9 mouse cellular contexts compared by ENCODE assay signal in genomic region chr7:139979011-139979719, GRCm38 (mm10). TPM values are rescaled to one million over a fixed set of nuclear protein-coding genes. Genes with fewer than 3 reads are reported as not detected.
DNase-seq lines count a peak whose midpoint lies in the region; ATAC-seq and TF ChIP-seq lines count a peak whose summit lies in the region.
"Had no signal": no experiment of that assay in that cellular context is flagged by ENCODE, and none has a peak within 500 bp of the region (broad histone marks: within the 10 kb centered on the region; RNA-seq: fewer than 3 reads in every experiment).

No protein-coding gene starts in this region.

- peak; percentile 69 for ATAC-seq in midbrain, embryonic 13.5 days

- no peak for TF ChIP-seq CTCF in kidney, adult 2 months (conservative IDR thresholded peaks at IDR 0.05; ENCODE audit: insufficient read depth, insufficient read length, low read depth, low read length)

- H3K9ac ChIP-seq in midbrain, embryonic 13.5 days (replicated peaks) = peak overlapping the region; percentile 73

- no peaks in the 10 kb centered on the region for H3K9me3 ChIP-seq in midbrain, embryonic 13.5 days

- H3K4me3 ChIP-seq in kidney, adult 2 months (ENCODE audit: insufficient read depth, low read depth, low read length) = peak overlapping the region; percentile 17; the same call in 1 of the 2 replicates
- H3K4me3 ChIP-seq in midbrain, embryonic 13.5 days (replicated peaks) = peak overlapping the region; percentile 62
- H3K4me3 ChIP-seq: myocyte had no signal

- TF ChIP-seq POLR2A in kidney, adult 2 months (IDR thresholded peaks at IDR 0.05; ENCODE audit: low read depth, low read length) = no peak

- H3K4me2 ChIP-seq in midbrain, embryonic 13.5 days (replicated peaks) = peak overlapping the region; percentile 90

- H3K27me3 ChIP-seq in kidney, adult 2 months (replicated peaks; ENCODE audit: control insufficient read depth, insufficient read depth, low read length) = no peaks in the 10 kb centered on the region
- peaks cover 17% of the 10 kb centered on the region for H3K27me3 ChIP-seq in midbrain, embryonic 13.5 days

- no peak overlapping the region for H3K27ac ChIP-seq in kidney, adult 2 months (ENCODE audit: insufficient read depth, low read depth, low read length)
- H3K27ac ChIP-seq in midbrain, embryonic 13.5 days = no peak overlapping the region

- peak; percentile 34 for DNase-seq in adrenal gland, postnatal 14 days
- DNase-seq in adrenal gland, postnatal 25 days = no peak
- peak; percentile 25 for DNase-seq in right cerebral cortex, adult 18-20 months
- DNase-seq in right cerebral cortex, postnatal 25 days = no peak
- no peak for DNase-seq in kidney, adult 2 months
- no peak for DNase-seq in yolk sac, embryonic 10.5 days (ENCODE audit: low spot score)
- no peak for DNase-seq in right cerebral cortex, postnatal 14 days

- WGBS in kidney, adult 2 months = 33% methylated on average over 13 of the region's 13 CpGs
- WGBS in midbrain, embryonic 13.5 days = 48% methylated on average over 13 of the region's 13 CpGs

- H3K4me1 ChIP-seq in kidney, adult 2 months (ENCODE audit: control insufficient read depth, insufficient read depth, low read length) = no peaks in the 10 kb centered on the region
- peaks cover 10% of the 10 kb centered on the region for H3K4me1 ChIP-seq in midbrain, embryonic 13.5 days (replicated peaks)

- no peaks in the 10 kb centered on the region for H3K36me3 ChIP-seq in kidney, adult 2 months (ENCODE audit: control insufficient read depth, insufficient read depth, low read length)
- H3K36me3 ChIP-seq in midbrain, embryonic 13.5 days = 0 out of 2 replicates have a peak, but pooled peaks cover 8% of the 10 kb centered on the region

RNA-seq across cellular contexts. Expression of gene 6430531B16Rik, which starts 0.6 kb away (rescaled TPM):
- total RNA-seq in adrenal gland, postnatal 14 days (2021) = not detected in 2 replicates
- 0.61 TPM in 1 of 2 replicates, not detected in the other for total RNA-seq in adrenal gland, postnatal 25 days (2021)
- polyA plus RNA-seq in kidney, adult 2 months (2012; rRNA removed) = 0.13 and 0.29 TPM in 2 replicates
- 0.75 and 0.96 TPM in 2 replicates for polyA plus RNA-seq in midbrain, embryonic 13.5 days (2015; fragmentation: Nextera tagmentation; extraction: Ambion mirVana)

RNA-seq across cellular contexts. Expression of gene Adam8, which starts 13.2 kb away (rescaled TPM):
- 1.5 and 3.0 TPM in 2 replicates for total RNA-seq in adrenal gland, postnatal 14 days (2021)
- 1.9 and 2.1 TPM in 2 replicates for total RNA-seq in adrenal gland, postnatal 25 days (2021)
- polyA plus RNA-seq in kidney, adult 2 months (2012; rRNA removed) = 1.8 and 2.2 TPM in 2 replicates
- polyA plus RNA-seq in midbrain, embryonic 13.5 days (2015; fragmentation: Nextera tagmentation; extraction: Ambion mirVana) = 3.8 and 4.0 TPM in 2 replicates

RNA-seq across cellular contexts. Expression of gene Utf1, which starts 35.6 kb away (rescaled TPM):
- not detected in 2 replicates for total RNA-seq in adrenal gland, postnatal 14 days (2021)
- not detected in 2 replicates for total RNA-seq in adrenal gland, postnatal 25 days (2021)
- 0.13 TPM in 1 of 2 replicates, not detected in the other for polyA plus RNA-seq in kidney, adult 2 months (2012; rRNA removed)
- polyA plus RNA-seq in midbrain, embryonic 13.5 days (2015; fragmentation: Nextera tagmentation; extraction: Ambion mirVana) = not detected in 2 replicates
- polyA plus RNA-seq: myocyte had no signal

RNA-seq across cellular contexts. Expression of gene Zfp511, which starts 57.0 kb away (rescaled TPM):
- total RNA-seq in adrenal gland, postnatal 14 days (2021) = 16.3 and 18.2 TPM in 2 replicates
- 24.5 and 26.2 TPM in 2 replicates for total RNA-seq in adrenal gland, postnatal 25 days (2021)
- polyA plus RNA-seq in kidney, adult 2 months (2012; rRNA removed) = 28.6 and 43.3 TPM in 2 replicates
- polyA plus RNA-seq in midbrain, embryonic 13.5 days (2015; fragmentation: Nextera tagmentation; extraction: Ambion mirVana) = 49.6 and 50.7 TPM in 2 replicates

RNA-seq across cellular contexts. Expression of gene Tubgcp2, which starts 57.3 kb away (rescaled TPM):
- total RNA-seq in adrenal gland, postnatal 14 days (2021) = 27.2 and 28.0 TPM in 2 replicates
- total RNA-seq in adrenal gland, postnatal 25 days (2021) = 21.1 and 31.8 TPM in 2 replicates
- polyA plus RNA-seq in kidney, adult 2 months (2012; rRNA removed) = 19.9 and 20.0 TPM in 2 replicates
- polyA plus RNA-seq in midbrain, embryonic 13.5 days (2015; fragmentation: Nextera tagmentation; extraction: Ambion mirVana) = 61.1 and 62.9 TPM in 2 replicates

Comparison
In these comparisons a context has a peak if more than half of its experiments do, and no peak if none do; other contexts are left out.
1. DNase-seq: peak in adrenal gland, postnatal 14 days (single experiment) and right cerebral cortex, adult 18-20 months (single experiment); none in adrenal gland, postnatal 25 days (single experiment), right cerebral cortex, postnatal 25 days (single experiment), kidney, adult 2 months (single experiment), yolk sac, embryonic 10.5 days (single experiment) and right cerebral cortex, postnatal 14 days (single experiment).